Mouse (Mus musculus): ENCODE results near the gene Vmn1r231.

The Vmn1r231 gene

DNA sequence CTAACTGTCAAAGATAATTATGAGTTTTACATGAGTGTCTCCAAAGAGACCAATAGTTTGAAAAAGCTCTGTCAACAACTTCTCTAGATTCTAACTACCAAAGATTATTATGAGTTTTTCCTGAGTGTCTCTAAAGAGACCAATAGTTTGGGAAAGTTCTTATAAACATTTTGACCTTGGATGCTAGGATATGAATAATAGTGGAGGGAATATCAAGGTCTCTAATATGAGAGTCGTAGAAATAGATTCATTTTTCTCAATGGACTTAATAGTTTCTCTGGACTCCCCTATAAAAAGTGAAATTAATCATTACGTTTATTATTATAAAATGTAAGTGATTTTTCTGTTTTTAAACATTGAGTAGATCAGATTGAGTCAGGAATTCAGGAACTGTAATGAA lies at the start of gene Vmn1r231:
Vmn1r231 (minus strand) TSS at position 101 of the 400 bp plus-strand sequence.
- no peak for DNase-seq

GRCm38 (mm10) chr17:20946636-20947035 lies 41.7 kb upstream of the Vmn1r231 start:
- no peak for DNase-seq

- DNase-seq, result no peak
These were observed 41.2 kb upstream of the Vmn1r231 start for GRCm38 (mm10) chr17:20946026-20946565.

GRCm38 (mm10) chr17:20944985-20945891 lies 40.3 kb upstream of the Vmn1r231 start, which contains the start of gene Ppp2r1a:
Ppp2r1a (plus strand) TSS chr17:20945311.
- DNase-seq, result peak; percentile 100

- no peak for DNase-seq
These were observed 39.3 kb upstream of the Vmn1r231 start for GRCm38 (mm10) chr17:20944226-20944625.

DNA sequence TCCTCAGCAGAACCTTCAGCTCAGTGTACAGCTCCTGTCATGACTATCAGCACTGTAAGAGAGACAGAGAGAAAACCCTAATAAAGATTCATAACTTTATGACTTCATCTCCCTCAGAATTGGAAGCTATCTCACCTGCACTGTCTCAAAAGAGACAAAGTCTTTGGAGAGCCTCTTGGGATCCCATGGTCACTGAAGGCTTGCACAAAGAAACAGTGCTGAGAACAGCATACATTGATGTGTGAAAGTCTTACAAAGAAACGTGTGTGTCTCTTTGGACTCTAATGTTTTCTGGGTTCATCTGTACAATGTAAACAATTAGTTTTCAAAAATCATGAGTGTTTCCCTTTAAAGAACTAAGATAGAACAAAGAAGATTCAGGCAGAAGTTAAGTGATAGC lies 14.7 kb upstream of the Vmn1r231 start, which contains the start of gene Vmn1r232:
Vmn1r232 (minus strand) TSS at position 101 of the 400 bp plus-strand sequence.
- DNase-seq, result no peak

DNA sequence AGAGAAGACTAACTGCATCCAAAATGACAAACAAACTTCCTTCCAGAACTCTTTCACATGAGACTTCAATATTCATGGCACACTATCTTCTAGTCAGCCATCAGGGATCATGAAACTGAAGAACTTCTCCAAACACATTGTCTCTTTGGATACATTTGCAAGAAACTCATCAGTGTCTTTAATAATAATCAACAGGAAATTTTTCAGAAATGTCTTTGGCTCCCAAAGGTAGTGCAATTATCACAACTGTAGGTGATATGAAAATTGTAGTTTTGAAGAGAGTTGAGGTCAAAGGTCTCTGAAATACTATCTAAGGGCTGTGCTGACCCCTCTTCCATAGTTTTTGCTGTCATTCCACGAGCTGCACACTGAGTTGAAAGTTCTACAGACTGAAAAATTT lies 64.7 kb downstream of the Vmn1r231 start, which contains the start of gene Vmn1r230:
Vmn1r230 (plus strand) TSS at position 301 of the 400 bp plus-strand sequence.
- no peak for DNase-seq

Data from cerebellum, adult 9-10 months (tissue).